Mouse (Mus musculus): ENCODE data around the gene Syt9. TPM values are rescaled to one million over a fixed set of nuclear protein-coding genes. Genes with fewer than 3 reads are reported as not detected.
"Not testable (repeated sequence)": the region's sequence is repeated elsewhere in the genome, so short reads cannot be mapped to it uniquely, and the experiment has no call there.

Gene Syt9
- polyA plus RNA-seq, 1 experiment = 0.21 TPM

DNA sequence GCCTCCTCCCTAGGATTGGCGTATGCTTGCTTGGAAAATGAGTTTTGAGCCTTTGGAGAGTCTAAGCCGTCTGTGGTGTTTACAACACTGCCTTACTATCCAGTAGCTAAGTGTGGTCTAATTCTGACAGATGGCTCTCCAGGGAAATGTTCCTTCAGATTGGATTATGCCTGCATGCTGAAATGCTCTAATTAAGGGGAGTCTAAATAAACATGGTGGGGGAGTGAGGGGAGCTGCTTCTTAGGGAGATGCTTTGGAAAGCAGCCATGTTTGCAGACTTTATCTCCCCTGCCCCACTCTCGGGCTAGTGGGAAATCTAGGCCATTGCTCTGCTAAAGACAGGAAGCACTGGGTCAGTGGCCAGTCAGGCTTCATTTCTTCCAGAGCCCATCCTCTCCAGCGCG, 84.6 kb downstream of the Syt9 start:
- no peak for TF ChIP-seq CTCF (IDR thresholded peaks at IDR 0.05; ENCODE audit: borderline replicate concordance, insufficient read depth, low read length)
- no peak for TF ChIP-seq POLR2A (IDR thresholded peaks at IDR 0.05; ENCODE audit: low read depth, low read length)
- Histone ChIP-seq H3K4me3 (ENCODE audit: insufficient read depth, low read length) (no peak overlapping the region), H3K4me1 (ENCODE audit: control insufficient read depth, insufficient read depth, low read length) (no peaks in the 10 kb centered on the region)

DNA sequence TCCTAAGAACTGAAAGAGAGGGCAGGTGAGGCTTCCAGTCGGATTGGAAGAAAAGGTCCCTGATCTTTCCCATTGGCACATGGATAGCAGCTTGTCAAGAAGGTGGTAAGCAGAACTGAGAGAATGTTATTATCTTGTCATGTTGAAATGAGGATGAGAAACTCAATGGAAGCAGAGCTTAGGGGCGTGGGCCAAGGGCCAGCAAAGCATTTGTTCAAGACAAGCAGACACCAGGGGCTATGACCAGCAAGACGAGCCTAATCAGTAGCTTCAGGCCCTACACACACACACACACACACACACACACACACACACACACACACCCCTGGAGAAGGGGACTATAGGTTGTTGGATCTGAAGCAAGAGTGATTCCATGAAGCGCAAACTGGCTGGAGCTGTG, 90.6 kb downstream of the Syt9 start:
- TF ChIP-seq CTCF (IDR thresholded peaks at IDR 0.05; ENCODE audit: borderline replicate concordance, insufficient read depth, low read length) (no peak), POLR2A (IDR thresholded peaks at IDR 0.05; ENCODE audit: low read depth, low read length) (no peak)

More for the DNA sequence above, 84.6 kb downstream of the Syt9 start:
- H3K27ac ChIP-seq (ENCODE audit: insufficient read depth, low read length) = no peak overlapping the region

DNA sequence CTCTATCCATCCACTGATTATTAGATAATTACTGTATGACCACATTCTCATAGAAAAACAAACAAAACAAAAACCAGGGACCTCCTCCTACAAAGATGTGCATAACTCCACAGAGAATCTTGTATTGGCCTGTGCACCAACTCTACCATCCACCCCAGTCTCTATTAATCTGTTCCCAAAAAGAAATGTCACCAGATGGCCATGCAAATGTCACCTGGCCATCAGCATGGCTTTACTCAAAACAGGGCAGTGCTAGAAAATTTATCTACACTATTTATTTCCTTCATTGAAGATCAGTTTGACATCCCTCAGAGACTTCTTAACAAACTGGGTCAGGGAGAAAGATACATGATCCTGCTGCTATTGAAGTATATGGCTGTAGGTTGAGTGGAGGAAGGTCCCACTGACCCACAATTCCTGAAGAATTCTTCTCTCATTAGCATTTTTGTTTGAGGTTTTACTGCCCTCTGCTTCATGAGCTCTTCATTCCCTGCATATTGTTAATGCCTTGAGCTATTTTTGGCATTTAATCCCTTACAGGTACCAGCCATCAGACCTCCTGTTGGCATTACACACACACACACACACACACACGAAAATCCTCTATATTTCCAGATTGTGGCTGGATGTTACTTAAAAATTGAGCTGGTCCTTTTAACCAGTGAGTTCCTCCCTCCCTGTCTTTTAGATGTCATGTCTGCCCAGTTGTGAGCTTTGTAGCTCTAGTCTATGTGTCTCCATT, 91.3 kb downstream of the Syt9 start:
- H3K4me1 ChIP-seq (ENCODE audit: control insufficient read depth, insufficient read depth, low read length) = no peaks in the 10 kb centered on the region
- no peak overlapping the region for H3K27ac ChIP-seq (ENCODE audit: insufficient read depth, low read length)
- H3K4me3 ChIP-seq (ENCODE audit: insufficient read depth, low read length) = no peak overlapping the region
- no peak for TF ChIP-seq CTCF (IDR thresholded peaks at IDR 0.05; ENCODE audit: borderline replicate concordance, insufficient read depth, low read length)
- no peak for TF ChIP-seq POLR2A (IDR thresholded peaks at IDR 0.05; ENCODE audit: low read depth, low read length)

More for the DNA sequence above, 90.6 kb downstream of the Syt9 start:
- H3K4me1 ChIP-seq (ENCODE audit: control insufficient read depth, insufficient read depth, low read length) = no peaks in the 10 kb centered on the region
- H3K4me3 ChIP-seq (ENCODE audit: insufficient read depth, low read length) = no peak overlapping the region
- no peak overlapping the region for H3K27ac ChIP-seq (ENCODE audit: insufficient read depth, low read length)

DNA sequence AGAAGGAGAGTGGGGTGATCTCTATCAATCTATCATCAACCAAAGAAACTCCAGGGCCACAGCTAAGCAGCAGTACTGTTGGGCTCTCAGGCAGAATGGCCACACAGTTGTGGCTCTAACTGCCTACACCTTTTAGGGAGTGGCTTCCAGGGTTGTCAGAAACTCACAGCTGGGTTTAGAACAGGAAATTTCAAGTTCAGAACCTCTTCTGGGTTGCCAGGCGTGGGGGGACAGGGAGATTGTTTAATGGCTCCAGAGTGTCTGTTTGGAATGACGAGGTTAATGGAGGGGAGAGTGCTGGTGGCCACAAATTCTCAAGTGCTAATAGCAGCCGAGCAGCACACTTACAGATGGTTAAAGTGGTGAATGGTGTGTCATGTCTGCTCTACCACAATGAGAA, 92.4 kb downstream of the Syt9 start:
- TF ChIP-seq CTCF (IDR thresholded peaks at IDR 0.05; ENCODE audit: borderline replicate concordance, insufficient read depth, low read length) (no peak), POLR2A (IDR thresholded peaks at IDR 0.05; ENCODE audit: low read depth, low read length) (no peak)
- Histone ChIP-seq H3K4me3 (ENCODE audit: insufficient read depth, low read length) (no peak overlapping the region), H3K27ac (ENCODE audit: insufficient read depth, low read length) (no peak overlapping the region), H3K4me1 (ENCODE audit: control insufficient read depth, insufficient read depth, low read length) (no peaks in the 10 kb centered on the region)

DNA sequence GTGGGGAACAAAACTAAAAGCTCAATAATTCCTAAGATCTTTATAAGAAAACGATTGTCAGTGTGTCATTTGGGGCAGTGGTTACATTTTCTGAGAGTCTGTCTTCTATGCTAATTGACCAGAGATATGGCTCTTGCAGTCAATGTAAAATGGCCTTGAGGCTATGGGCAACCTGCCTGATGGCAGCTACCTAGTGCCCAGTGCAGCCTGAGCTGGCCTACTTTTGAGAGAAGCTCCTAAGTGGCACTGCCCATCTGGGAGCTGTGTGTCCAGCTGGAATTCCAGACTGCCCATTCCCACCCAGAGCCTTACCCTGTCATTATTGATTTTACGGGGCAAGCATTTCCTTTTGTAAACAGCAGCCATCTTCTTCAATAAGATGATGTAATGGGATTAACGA, 94.6 kb downstream of the Syt9 start:
- Histone ChIP-seq H3K4me3 (ENCODE audit: insufficient read depth, low read length) (no peak overlapping the region), H3K27ac (ENCODE audit: insufficient read depth, low read length) (no peak overlapping the region), H3K4me1 (ENCODE audit: control insufficient read depth, insufficient read depth, low read length) (no peaks in the 10 kb centered on the region)
- TF ChIP-seq CTCF (IDR thresholded peaks at IDR 0.05; ENCODE audit: borderline replicate concordance, insufficient read depth, low read length) (no peak), POLR2A (IDR thresholded peaks at IDR 0.05; ENCODE audit: low read depth, low read length) (no peak)

DNA sequence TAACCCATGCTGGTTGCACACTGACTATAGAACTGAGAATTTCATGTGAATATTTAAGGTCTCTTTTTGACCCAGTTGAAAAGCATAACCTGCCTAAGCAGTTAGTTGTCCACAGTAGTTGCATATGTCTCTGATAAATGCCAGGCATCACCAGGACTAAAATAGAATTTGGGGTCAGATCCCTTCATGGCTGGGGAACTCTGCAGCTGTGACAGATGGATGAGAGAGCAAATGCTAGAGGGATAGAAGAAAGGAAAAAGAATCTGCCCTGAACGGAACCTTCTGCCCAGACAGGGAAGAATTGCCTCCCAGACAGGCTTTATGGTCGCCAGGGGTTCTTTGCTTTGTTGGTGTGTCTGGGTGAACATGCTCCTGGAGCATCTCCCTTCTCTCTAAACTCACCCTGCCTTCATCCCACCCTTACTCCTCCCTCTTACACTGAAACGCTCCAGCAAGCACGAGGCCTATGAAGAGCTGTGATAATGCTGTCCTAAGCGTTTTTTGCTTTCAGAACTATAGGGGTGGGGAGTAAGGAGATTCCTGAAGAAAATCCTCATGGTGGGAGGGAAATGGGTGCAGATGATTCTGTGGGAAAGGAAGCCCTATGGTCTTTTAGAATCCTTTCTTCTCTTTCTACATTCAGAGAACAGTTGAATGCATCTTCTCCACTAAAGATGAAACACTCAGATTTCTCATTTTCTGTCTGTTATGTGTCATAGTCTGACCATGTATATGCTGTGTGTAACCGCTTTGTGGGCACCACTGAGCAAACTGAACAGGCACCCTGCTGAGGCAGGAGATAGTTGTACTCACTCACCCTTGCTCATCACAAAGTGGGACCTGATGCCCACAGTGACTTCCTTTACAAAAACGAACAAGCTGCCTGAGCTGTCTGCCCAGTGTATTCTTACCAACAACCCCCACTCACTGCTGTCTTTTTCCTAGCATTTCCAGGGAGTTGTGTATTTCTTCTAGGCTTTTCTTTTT, 108.7 kb downstream of the Syt9 start:
- Histone ChIP-seq H3K4me1 (ENCODE audit: control insufficient read depth, insufficient read depth, low read length) (no peaks in the 10 kb centered on the region), H3K4me3 (ENCODE audit: insufficient read depth, low read length) (no peak overlapping the region), H3K27ac (ENCODE audit: insufficient read depth, low read length) (no peak overlapping the region)
- TF ChIP-seq POLR2A (IDR thresholded peaks at IDR 0.05; ENCODE audit: low read depth, low read length) = no peak
- no peak for TF ChIP-seq CTCF (IDR thresholded peaks at IDR 0.05; ENCODE audit: borderline replicate concordance, insufficient read depth, low read length)

DNA sequence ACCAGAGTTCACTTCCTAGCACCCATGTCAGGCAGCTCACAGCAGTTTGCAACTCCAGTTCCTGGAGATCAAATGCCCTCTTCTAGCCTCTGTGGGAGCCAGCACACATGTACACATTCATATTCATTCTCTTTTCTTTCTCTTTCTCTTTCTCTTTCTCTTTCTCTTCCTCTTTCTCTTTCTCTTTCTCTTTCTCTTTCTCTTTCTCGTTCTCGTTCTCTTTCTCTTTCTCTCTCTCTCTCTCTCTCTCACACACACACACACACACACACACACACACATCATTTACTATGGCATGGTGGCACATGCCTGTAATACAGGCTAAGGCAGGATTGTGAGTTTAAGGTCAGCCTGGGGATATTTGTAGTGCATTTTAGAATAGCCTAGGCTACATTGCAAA, 115.2 kb downstream of the Syt9 start:
- H3K4me1 ChIP-seq (ENCODE audit: control insufficient read depth, insufficient read depth, low read length); H3K4me3 ChIP-seq (ENCODE audit: insufficient read depth, low read length); H3K27ac ChIP-seq (ENCODE audit: insufficient read depth, low read length): not testable (repeated sequence)

DNA sequence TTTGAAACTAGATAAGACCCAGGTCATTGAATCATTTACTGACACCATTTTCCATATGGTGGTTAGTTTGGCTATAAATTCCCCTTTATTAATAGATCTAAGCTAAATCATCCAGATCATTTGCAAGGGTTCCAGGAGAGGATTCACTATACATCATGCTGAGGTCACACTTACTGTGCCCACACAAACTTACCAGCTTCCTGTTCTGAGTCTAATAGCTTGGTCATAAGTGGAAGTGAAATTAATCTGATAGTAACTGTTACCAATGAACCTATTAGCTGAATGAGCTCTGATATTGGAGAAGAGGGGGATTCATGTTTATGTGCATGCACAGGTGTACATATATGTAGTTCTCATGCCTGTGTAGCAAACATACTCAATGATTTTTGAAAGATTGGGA, 124.9 kb downstream of the Syt9 start:
- no peak overlapping the region for H3K27ac ChIP-seq (ENCODE audit: insufficient read depth, low read length)
- H3K4me3 ChIP-seq (ENCODE audit: insufficient read depth, low read length) = no peak overlapping the region
- no peaks in the 10 kb centered on the region for H3K4me1 ChIP-seq (ENCODE audit: control insufficient read depth, insufficient read depth, low read length)
- TF ChIP-seq POLR2A (IDR thresholded peaks at IDR 0.05; ENCODE audit: low read depth, low read length) = no peak
- no peak for TF ChIP-seq CTCF (IDR thresholded peaks at IDR 0.05; ENCODE audit: borderline replicate concordance, insufficient read depth, low read length)

DNA sequence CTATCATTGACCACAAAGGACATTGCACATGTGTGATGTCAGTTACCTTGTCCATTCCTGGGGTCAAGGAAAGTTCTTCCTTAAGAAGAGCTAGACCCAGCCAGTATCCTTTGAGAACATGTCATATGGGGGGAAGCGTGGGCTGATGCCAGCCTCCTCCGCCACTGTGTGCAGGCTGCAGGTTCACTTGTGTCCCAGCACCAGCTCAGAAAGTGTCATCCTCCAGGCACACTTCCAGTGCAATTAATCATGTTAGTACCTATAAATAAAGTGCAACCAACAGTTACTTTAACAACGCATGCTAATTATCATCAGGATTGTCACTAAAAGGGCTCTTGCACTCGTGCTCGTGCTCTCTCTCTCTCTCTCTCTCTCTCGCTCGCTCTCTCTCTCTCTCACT, 126.4 kb downstream of the Syt9 start:
- H3K4me3 ChIP-seq (ENCODE audit: insufficient read depth, low read length) = no peak overlapping the region
- no peak overlapping the region for H3K27ac ChIP-seq (ENCODE audit: insufficient read depth, low read length)
- TF ChIP-seq CTCF (IDR thresholded peaks at IDR 0.05; ENCODE audit: borderline replicate concordance, insufficient read depth, low read length) = no peak
- no peak for TF ChIP-seq POLR2A (IDR thresholded peaks at IDR 0.05; ENCODE audit: low read depth, low read length)
- no peaks in the 10 kb centered on the region for H3K4me1 ChIP-seq (ENCODE audit: control insufficient read depth, insufficient read depth, low read length)

DNA sequence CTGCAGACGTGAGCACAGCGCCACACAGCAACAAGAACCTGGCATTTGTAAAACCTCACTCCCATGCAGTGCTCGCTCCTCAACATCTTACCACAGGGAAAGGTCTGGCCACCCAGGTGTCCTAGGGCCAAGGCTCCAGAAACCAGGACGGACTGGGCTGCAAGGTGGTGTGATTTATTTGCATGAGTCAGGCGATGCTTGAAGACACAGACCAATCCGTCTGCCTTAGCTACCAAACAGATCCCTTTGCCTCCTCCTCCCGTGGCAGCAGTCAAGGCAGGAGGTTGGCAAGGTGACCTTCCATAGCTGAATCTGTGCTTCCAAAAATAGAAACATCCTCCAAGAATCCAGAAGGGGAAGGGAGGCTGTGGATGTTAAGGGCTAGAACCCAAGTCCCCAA, 130.1 kb downstream of the Syt9 start:
- TF ChIP-seq POLR2A (IDR thresholded peaks at IDR 0.05; ENCODE audit: low read depth, low read length) (no peak), CTCF (IDR thresholded peaks at IDR 0.05; ENCODE audit: borderline replicate concordance, insufficient read depth, low read length) (no peak)

More for the DNA sequence above, 130.1 kb downstream of the Syt9 start:
- Histone ChIP-seq H3K4me3 (ENCODE audit: insufficient read depth, low read length) (no peak overlapping the region), H3K4me1 (ENCODE audit: control insufficient read depth, insufficient read depth, low read length) (no peaks in the 10 kb centered on the region), H3K27ac (ENCODE audit: insufficient read depth, low read length) (no peak overlapping the region)

All from embryonic fibroblast, embryonic 13.5 days (primary cell).